7 mouse cellular contexts compared by ENCODE assay signal in the genomic region with DNA sequence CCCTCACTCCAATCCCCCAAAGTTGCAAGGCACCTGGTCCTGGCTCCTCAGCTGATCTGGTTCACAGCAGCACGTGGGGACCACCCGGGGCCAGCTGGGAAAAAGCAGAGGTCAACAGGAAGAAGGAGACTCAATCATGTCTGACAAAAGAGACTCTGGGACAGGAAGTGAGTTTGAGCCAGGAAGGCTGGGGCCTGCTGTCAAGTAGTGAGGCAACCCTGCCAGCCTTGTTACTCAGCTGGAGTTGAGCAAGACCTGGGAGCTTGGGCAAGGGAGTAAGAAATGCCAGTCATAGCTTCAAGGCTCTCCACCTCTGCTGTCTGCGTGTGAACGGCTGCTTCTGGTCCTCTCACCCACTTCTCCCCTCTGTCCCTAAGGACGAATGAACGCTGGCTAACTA. TPM values are rescaled to one million over a fixed set of nuclear protein-coding genes. Genes with fewer than 3 reads are reported as not detected.
DNase-seq lines count a peak whose midpoint lies in the region; ATAC-seq and TF ChIP-seq lines count a peak whose summit lies in the region.

Ndel1 (minus strand) TSS at position 111 of the 400 bp plus-strand sequence.

- no peak for TF ChIP-seq CTCF in gastrocnemius, adult 2 months (IDR thresholded peaks at IDR 0.05)

- no peaks in the 10 kb centered on the region for H3K36me3 ChIP-seq in ES-E14 (ENCODE audit: control insufficient read depth, insufficient read depth, low read length, poor library complexity, severe bottlenecking)
- no peaks in the 10 kb centered on the region for H3K36me3 ChIP-seq in hindbrain, embryonic 14.5 days (replicated peaks; ENCODE audit: control insufficient read depth, insufficient read depth)
- H3K36me3 ChIP-seq in megakaryocyte, embryonic 14.5 days (replicated peaks; ENCODE audit: low read length): no peaks in the 10 kb centered on the region

- no peak within 1 kb of the TSS; the same call in 1 of the 2 replicates for H3K9ac ChIP-seq in ES-E14 (ENCODE audit: insufficient read depth, low read depth, low read length, poor library complexity, severe bottlenecking)
- no peak within 1 kb of the TSS for H3K9ac ChIP-seq in hindbrain, embryonic 14.5 days

- no peak within 1 kb of the TSS for H3K4me2 ChIP-seq in hindbrain, embryonic 14.5 days (replicated peaks)

- ATAC-seq in hindbrain, embryonic 14.5 days (ENCODE audit: low FRiP score): no peak

- no peaks in the 10 kb centered on the region for H3K27me3 ChIP-seq in hindbrain, embryonic 14.5 days (ENCODE audit: control insufficient read depth, insufficient read depth, low read length)
- H3K27me3 ChIP-seq in megakaryocyte, embryonic 14.5 days (replicated peaks): peaks cover 24% of the 10 kb centered on the region

- H3K4me3 ChIP-seq in ES-E14 (ENCODE audit: insufficient read depth in 1 of 2, low read depth in 1 of 2, low read length in 2 of 2, poor library complexity in 1 of 2, severe bottlenecking in 1 of 2): no peak within 1 kb of the TSS
- H3K4me3 ChIP-seq in gastrocnemius, adult 2 months: peak within 1 kb of the TSS; percentile 30
- no peak within 1 kb of the TSS for H3K4me3 ChIP-seq in hindbrain, embryonic 14.5 days (replicated peaks; ENCODE audit: low read length)
- H3K4me3 ChIP-seq in megakaryocyte, embryonic 14.5 days (replicated peaks): peak within 1 kb of the TSS; percentile 40

- intact Hi-C loops in gastrocnemius, adult 2 months (cut with DNase I): loop anchor here (5.0 to 10.0 kb wide), 2 partner anchors 34 to 307 kb away; no protein-coding TSS in a partner anchor
- intact Hi-C loops in left cerebral cortex, postnatal 14 days (cut with DNase I): no loop called here

- no peaks in the 10 kb centered on the region for H3K9me3 ChIP-seq in ES-E14 (ENCODE audit: control insufficient read depth, insufficient read depth, low read depth, low read length)
- no peaks in the 10 kb centered on the region for H3K9me3 ChIP-seq in hindbrain, embryonic 14.5 days (ENCODE audit: control insufficient read depth, low read length)
- H3K9me3 ChIP-seq in megakaryocyte, embryonic 14.5 days: no peaks in the 10 kb centered on the region

- no peak for DNase-seq in ES-E14 (ENCODE audit: low read depth, low spot score)
- DNase-seq in adrenal gland, postnatal 10 days: peak; percentile 83
- peak; percentile 72 for DNase-seq in gastrocnemius, adult 2 months
- DNase-seq in hindbrain, embryonic 14.5 days (ENCODE audit: low spot score): no peak
- DNase-seq in left cerebral cortex, postnatal 14 days (ENCODE audit: low spot score in 2 of 2): no peak
- DNase-seq in yolk sac, embryonic 10.5 days (ENCODE audit: low spot score): peak; percentile 8

- H3K27ac ChIP-seq in ES-E14 (ENCODE audit: insufficient read depth, low read depth, low read length, poor library complexity, severe bottlenecking): no peak within 1 kb of the TSS
- H3K27ac ChIP-seq in gastrocnemius, adult 2 months: peak within 1 kb of the TSS; percentile 79
- H3K27ac ChIP-seq in hindbrain, embryonic 14.5 days: no peak within 1 kb of the TSS

- peaks cover 4 to 7% of the 10 kb centered on the region in 2 experiments; a peak in 3 of 4 replicates for H3K4me1 ChIP-seq in ES-E14 (ENCODE audit: control insufficient read depth in 2 of 2, insufficient read depth in 2 of 2, low read length in 2 of 2, poor library complexity in 1 of 2)
- H3K4me1 ChIP-seq in hindbrain, embryonic 14.5 days (replicated peaks; ENCODE audit: control insufficient read depth, insufficient read depth, low read length): no peaks in the 10 kb centered on the region
- peaks cover 27% of the 10 kb centered on the region for H3K4me1 ChIP-seq in megakaryocyte, embryonic 14.5 days

- in situ Hi-C loops in ES-E14 (cut with MboI; ENCODE audit: low sequenced_read_pairs in 2 of 2, unreplicated experiment in 2 of 2): no loop called here

- WGBS in hindbrain, embryonic 14.5 days: 65% methylated on average over 6 of the region's 6 CpGs

TF ChIP-seq in ES-E14, 5 proteins besides CTCF, POLR2A, EP300 and RAD21:
- TF ChIP-seq ZC3H11A (IDR thresholded peaks at IDR 0.05; ENCODE audit: borderline replicate concordance, low read depth, low read length) (no peak), ZNF384 (IDR thresholded peaks at IDR 0.05; ENCODE audit: low read depth, low read length) (no peak), CHD2 (IDR thresholded peaks at IDR 0.05; ENCODE audit: low read depth, low read length) (no peak), MAFK (IDR thresholded peaks at IDR 0.05; ENCODE audit: insufficient read depth, low read depth, low read length) (no peak), HCFC1 (IDR thresholded peaks at IDR 0.05; ENCODE audit: borderline replicate concordance, insufficient read depth, low read length) (no peak)

RNA-seq across cellular contexts. Expression of gene Ndel1, which starts in this region (rescaled TPM):
- total RNA-seq in ES-E14 (2012; rRNA removed): 24.9 and 40.1 TPM in 2 replicates
- 10 to 100 TPM; 57.2 to 72.8 TPM for total RNA-seq in adrenal gland, postnatal 10 days (2021)
- 10 to 100 TPM; 82.3 to 82.4 TPM for total RNA-seq in gastrocnemius, adult 2 months (2021)
- polyA plus RNA-seq in hindbrain, embryonic 14.5 days (2014; fragmentation: Nextera tagmentation; extraction: Ambion mirVana): 91.2 and 97.1 TPM in 2 replicates
- 10 to 100 TPM; 96.7 to 99.5 TPM for total RNA-seq in left cerebral cortex, postnatal 14 days (2021)
- 38.9 and 102 TPM in 2 replicates for polyA plus RNA-seq in megakaryocyte, embryonic 14.5 days (2012; ENCODE audit: insufficient read depth, low replicate concordance)

Comparison
In these comparisons a context has a peak if more than half of its experiments do, and no peak if none do; other contexts are left out.
1. DNase-seq: peak in adrenal gland, postnatal 10 days (single experiment), gastrocnemius, adult 2 months (single experiment) and yolk sac, embryonic 10.5 days (single experiment); none in ES-E14 (single experiment), hindbrain, embryonic 14.5 days (single experiment) and left cerebral cortex, postnatal 14 days (0 of 2).
2. H3K4me3 ChIP-seq: peak in gastrocnemius, adult 2 months (single experiment) and megakaryocyte, embryonic 14.5 days (single experiment); none in ES-E14 (0 of 2) and hindbrain, embryonic 14.5 days (single experiment).